Mouse (Mus musculus) G1E (cell line): Measurements from ENCODE around the gene Hoxb9. TPM values are rescaled to one million over a fixed set of nuclear protein-coding genes. Genes with fewer than 3 reads are reported as not detected.

Experiments used
- ATAC-seq: 2 replicates; pipeline ENCODE4 v1.8.0; 2016; ENCODE audit warnings: mild to moderate bottlenecking; ENCODE audit not compliant: insufficient number of reproducible peaks, poor library complexity, low FRiP score, severe bottlenecking; ENCODE audit errors: extremely low read depth
- DNase-seq: peaks from one replicate; pipeline ENCODE4 v3.0.0; 2012; ENCODE audit warnings: low spot score
- H3K27me3 ChIP-seq: 2 replicates; pipeline ENCODE4 v1.6.1; 2012; ENCODE audit warnings: mild to moderate bottlenecking, low read length, inconsistent platforms; ENCODE audit not compliant: insufficient read depth
- H3K36me3 ChIP-seq: replicated peaks from 2 replicates; pipeline ENCODE3; 2012; ENCODE audit warnings: mild to moderate bottlenecking, inconsistent platforms
- H3K4me1 ChIP-seq: 2 replicates; pipeline ENCODE4 v1.6.1; 2012; ENCODE audit warnings: low read depth, low read length, inconsistent platforms, mixed read lengths; ENCODE audit not compliant: insufficient read depth
- H3K4me3 ChIP-seq: 2 replicates; pipeline ENCODE4 v1.5.1; 2012; ENCODE audit warnings: low read depth, mild to moderate bottlenecking, inconsistent platforms, low read length, moderate library complexity, mixed read lengths
- H3K9me3 ChIP-seq: replicated peaks from 2 replicates; pipeline ENCODE4 v1.6.1; 2012; ENCODE audit warnings: inconsistent platforms
- CTCF ChIP-seq: IDR thresholded peaks from 2 replicates; pipeline ENCODE4 v1.5.1; 2012; ENCODE audit warnings: low read depth, low read length, inconsistent platforms, mixed read lengths
- GATA1 ChIP-seq: IDR thresholded peaks from 2 replicates; pipeline ENCODE4 v1.6.1; 2012; ENCODE audit warnings: borderline replicate concordance, low read length, inconsistent platforms, mixed read lengths
- GATA2 ChIP-seq: IDR thresholded peaks from 2 replicates; pipeline ENCODE4 v1.6.1; 2012; ENCODE audit warnings: low read depth, low read length, inconsistent platforms, borderline replicate concordance
- POLR2AphosphoS5 ChIP-seq: IDR thresholded peaks from 2 replicates; pipeline ENCODE4 v1.6.1; 2012; ENCODE audit warnings: low read depth, low read length, inconsistent platforms; ENCODE audit not compliant: insufficient replicate concordance
- TAL1 ChIP-seq: conservative IDR thresholded peaks from 2 replicates; pipeline ENCODE4 v1.6.1; 2012; ENCODE audit warnings: low read depth, low read length, inconsistent platforms, mixed read lengths
- polyA plus RNA-seq: library from polyadenylated mRNA; stranded (reverse); fragments of >175 nt; gene quantifications from 2 replicates; pipeline ENCODE4 v1.2.3, GENCODE M21; 2012
- total RNA-seq, 2 experiments: library from RNA; stranded (forward) in 1 of 2; stranded (reverse) in 1 of 2; fragments of 200-1000 nt in 1 of 2; fragments of >200 nt in 1 of 2; fragmentation: Nextera tagmentation in 1 of 2; gene quantifications; 2 replicates each; pipeline ENCODE4 v1.2.3; 2014 to 2017

Gene Hoxb9
- total and polyA plus RNA-seq, 3 experiments: not detected

GRCm38 (mm10) chr11:96252541-96253120 lies 18.6 kb upstream of the Hoxb9 start:
- H3K36me3 ChIP-seq: no peaks in the 10 kb centered on the region
- no peak for DNase-seq
- TF ChIP-seq POLR2AphosphoS5 (no peak), CTCF (no peak)
- H3K4me1 ChIP-seq: no peaks in the 10 kb centered on the region
- no peak overlapping the region for H3K4me3 ChIP-seq
- H3K27me3 ChIP-seq: peaks cover 28% of the 10 kb centered on the region
- H3K9me3 ChIP-seq: no peaks in the 10 kb centered on the region
- no peak for ATAC-seq

- H3K27me3 ChIP-seq: peaks cover 32% of the 10 kb centered on the region
- no peak for TF ChIP-seq GATA1
- TF ChIP-seq POLR2AphosphoS5: no peak
- TF ChIP-seq CTCF: no peak
- no peak for TF ChIP-seq GATA2
- TF ChIP-seq TAL1: no peak
- H3K9me3 ChIP-seq: no peaks in the 10 kb centered on the region
- no peaks in the 10 kb centered on the region for H3K36me3 ChIP-seq
- no peak overlapping the region for H3K4me3 ChIP-seq
- DNase-seq: no peak
- ATAC-seq: no peak
- no peaks in the 10 kb centered on the region for H3K4me1 ChIP-seq
Measured at GRCm38 (mm10) chr11:96254221-96254620, 17.0 kb upstream of the Hoxb9 start.

- Histone ChIP-seq H3K36me3 (no peaks in the 10 kb centered on the region), H3K4me3 (no peak overlapping the region), H3K27me3 (peaks cover 30% of the 10 kb centered on the region), H3K4me1 (no peaks in the 10 kb centered on the region), H3K9me3 (no peaks in the 10 kb centered on the region)
- no peak for TF ChIP-seq TAL1
- no peak for TF ChIP-seq CTCF
- TF ChIP-seq GATA1: no peak
- TF ChIP-seq POLR2AphosphoS5: no peak
- ATAC-seq (no peak), DNase-seq (no peak)
Measured at GRCm38 (mm10) chr11:96255111-96255995, 15.9 kb upstream of the Hoxb9 start.

GRCm38 (mm10) chr11:96255996-96256445 lies 15.2 kb upstream of the Hoxb9 start:
- ATAC-seq (no peak), DNase-seq (no peak)
- Histone ChIP-seq H3K36me3 (no peaks in the 10 kb centered on the region), H3K9me3 (no peaks in the 10 kb centered on the region), H3K4me3 (no peak overlapping the region), H3K4me1 (no peaks in the 10 kb centered on the region), H3K27me3 (peaks cover 28% of the 10 kb centered on the region)
- TF ChIP-seq GATA2 (no peak), CTCF (no peak), TAL1 (no peak)

GRCm38 (mm10) chr11:96257141-96257540 lies 14.1 kb upstream of the Hoxb9 start:
- Histone ChIP-seq H3K4me3 (no peak overlapping the region), H3K36me3 (no peaks in the 10 kb centered on the region), H3K4me1 (no peaks in the 10 kb centered on the region), H3K9me3 (no peaks in the 10 kb centered on the region), H3K27me3 (peaks cover 24% of the 10 kb centered on the region)
- TF ChIP-seq CTCF (no peak), TAL1 (no peak)
- DNase-seq (no peak), ATAC-seq (no peak)

GRCm38 (mm10) chr11:96259038-96259437 lies 12.2 kb upstream of the Hoxb9 start:
- H3K36me3 ChIP-seq: no peaks in the 10 kb centered on the region
- peaks cover 34% of the 10 kb centered on the region for H3K27me3 ChIP-seq
- no peak for TF ChIP-seq GATA1
- TF ChIP-seq POLR2AphosphoS5: no peak
- no peak for TF ChIP-seq CTCF
- no peak for TF ChIP-seq TAL1
- TF ChIP-seq GATA2: no peak
- H3K4me1 ChIP-seq: no peaks in the 10 kb centered on the region
- H3K4me3 ChIP-seq: no peak overlapping the region
- no peaks in the 10 kb centered on the region for H3K9me3 ChIP-seq
- no peak for DNase-seq
- no peak for ATAC-seq

- no peak overlapping the region for H3K4me3 ChIP-seq
- no peaks in the 10 kb centered on the region for H3K9me3 ChIP-seq
- H3K27me3 ChIP-seq: peaks cover 38% of the 10 kb centered on the region
- H3K36me3 ChIP-seq: no peaks in the 10 kb centered on the region
- no peak for DNase-seq
- no peak for ATAC-seq
- H3K4me1 ChIP-seq: no peaks in the 10 kb centered on the region
- TF ChIP-seq POLR2AphosphoS5: no peak
- no peak for TF ChIP-seq CTCF
- no peak for TF ChIP-seq GATA1
- TF ChIP-seq TAL1: no peak
- no peak for TF ChIP-seq GATA2
Measured at GRCm38 (mm10) chr11:96259511-96259910, 11.7 kb upstream of the Hoxb9 start.
